Comparison of ENCODE assay signal across 10 mouse cellular contexts in genomic region chr6:52504676-52505460, GRCm38 (mm10).
DNase-seq lines count a peak whose midpoint lies in the region; ATAC-seq and TF ChIP-seq lines count a peak whose summit lies in the region.
"Had no signal": no experiment of that assay in that cellular context is flagged by ENCODE, and none has a peak within 500 bp of the region (broad histone marks: within the 10 kb centered on the region; RNA-seq: fewer than 3 reads in every experiment).

No protein-coding gene starts in this region.

- DNase-seq in kidney, postnatal 14 days = peak; percentile 45
- peak; percentile 55 for DNase-seq in adrenal gland, postnatal 14 days
- peak; percentile 70 for DNase-seq in cerebellum, adult 9-11 months
- peak; percentile 69 for DNase-seq in heart, postnatal 0 days (ENCODE audit: low spot score)
- DNase-seq in spleen, adult 12 weeks (ENCODE audit: low spot score) = no peak
- DNase-seq in stomach, postnatal 0 days (ENCODE audit: low spot score) = no peak

- no peak for ATAC-seq in kidney, embryonic 15.5 days (replicated peaks; ENCODE audit: low FRiP score)
- peak; percentile 41; the same call in 1 of the 2 replicates for ATAC-seq in heart, postnatal 0 days (ENCODE audit: insufficient read depth, low read depth)
- ATAC-seq in stomach, postnatal 0 days (ENCODE audit: low FRiP score, low TSS enrichment) = no peak
- ATAC-seq in forebrain, embryonic 15.5 days (replicated peaks) = no peak
- ATAC-seq: forebrain, embryonic 13.5 days had no signal

- 65% methylated on average over 8 of the region's 8 CpGs for WGBS in kidney, embryonic 15.5 days
- 66% methylated on average over 8 of the region's 8 CpGs for WGBS in heart, postnatal 0 days
- 66% methylated on average over 8 of the region's 8 CpGs for WGBS in stomach, postnatal 0 days
- 72% methylated on average over 8 of the region's 8 CpGs for WGBS in forebrain, embryonic 15.5 days

- no peaks in the 10 kb centered on the region for H3K27me3 ChIP-seq in kidney, embryonic 15.5 days
- no peaks in the 10 kb centered on the region for H3K27me3 ChIP-seq in heart, postnatal 0 days (ENCODE audit: control insufficient read depth, insufficient read depth, low read length)
- no peaks in the 10 kb centered on the region for H3K27me3 ChIP-seq in stomach, postnatal 0 days (ENCODE audit: control insufficient read depth, insufficient read depth, low read length)
- H3K27me3 ChIP-seq in forebrain, embryonic 15.5 days = no peaks in the 10 kb centered on the region
- H3K27me3 ChIP-seq: forebrain, embryonic 13.5 days; hindbrain, embryonic 15.5 days had no signal

- no peaks in the 10 kb centered on the region for H3K36me3 ChIP-seq in kidney, embryonic 15.5 days
- H3K36me3 ChIP-seq in heart, postnatal 0 days (replicated peaks; ENCODE audit: control insufficient read depth, insufficient read depth, low read length) = no peaks in the 10 kb centered on the region
- no peaks in the 10 kb centered on the region for H3K36me3 ChIP-seq in stomach, postnatal 0 days (ENCODE audit: control insufficient read depth, insufficient read depth, low read length)
- no peaks in the 10 kb centered on the region for H3K36me3 ChIP-seq in forebrain, embryonic 15.5 days
- H3K36me3 ChIP-seq: hindbrain, embryonic 15.5 days had no signal

- H3K27ac ChIP-seq in kidney, embryonic 15.5 days = no peak overlapping the region
- H3K27ac ChIP-seq in heart, postnatal 0 days (ENCODE audit: low read depth) = peak overlapping the region; percentile 31; the same call in 1 of the 2 replicates
- H3K27ac ChIP-seq in stomach, postnatal 0 days (replicated peaks) = no peak overlapping the region
- H3K27ac ChIP-seq in forebrain, embryonic 15.5 days (replicated peaks) = no peak overlapping the region
- H3K27ac ChIP-seq: forebrain, embryonic 13.5 days; hindbrain, embryonic 15.5 days had no signal

- no peaks in the 10 kb centered on the region for H3K4me1 ChIP-seq in kidney, embryonic 15.5 days
- H3K4me1 ChIP-seq in heart, postnatal 0 days (ENCODE audit: control insufficient read depth, insufficient read depth) = no peaks in the 10 kb centered on the region
- no peaks in the 10 kb centered on the region for H3K4me1 ChIP-seq in stomach, postnatal 0 days (replicated peaks; ENCODE audit: control insufficient read depth, insufficient read depth)
- 0 out of 2 replicates have a peak, but pooled peaks cover 6% of the 10 kb centered on the region for H3K4me1 ChIP-seq in forebrain, embryonic 15.5 days

- H3K9ac ChIP-seq in kidney, embryonic 15.5 days = no peak overlapping the region
- no peak overlapping the region for H3K9ac ChIP-seq in heart, postnatal 0 days (replicated peaks; ENCODE audit: low read depth, low read length)
- H3K9ac ChIP-seq in stomach, postnatal 0 days (ENCODE audit: low read length) = no peak overlapping the region
- no peak overlapping the region for H3K9ac ChIP-seq in forebrain, embryonic 15.5 days (replicated peaks)
- H3K9ac ChIP-seq: forebrain, embryonic 13.5 days; hindbrain, embryonic 15.5 days had no signal

- no peak overlapping the region for H3K4me3 ChIP-seq in kidney, embryonic 15.5 days (replicated peaks)
- H3K4me3 ChIP-seq in heart, postnatal 0 days (ENCODE audit: low read depth, low read length) = no peak overlapping the region
- H3K4me3 ChIP-seq in stomach, postnatal 0 days (ENCODE audit: low read depth, low read length) = no peak overlapping the region
- no peak overlapping the region for H3K4me3 ChIP-seq in forebrain, embryonic 15.5 days
- H3K4me3 ChIP-seq: forebrain, embryonic 13.5 days; hindbrain, embryonic 15.5 days had no signal

- no peak for TF ChIP-seq CTCF in heart, postnatal 0 days (IDR thresholded peaks at IDR 0.05; ENCODE audit: low read depth)
- no peak for TF ChIP-seq CTCF in stomach, postnatal 0 days (IDR thresholded peaks at IDR 0.05; ENCODE audit: low read depth)

- no peak overlapping the region for H3K4me2 ChIP-seq in kidney, embryonic 15.5 days
- H3K4me2 ChIP-seq in heart, postnatal 0 days (ENCODE audit: low read depth, low read length) = no peak overlapping the region
- no peak overlapping the region for H3K4me2 ChIP-seq in stomach, postnatal 0 days (replicated peaks; ENCODE audit: low read depth)
- H3K4me2 ChIP-seq in forebrain, embryonic 15.5 days (replicated peaks) = no peak overlapping the region
- H3K4me2 ChIP-seq: forebrain, embryonic 13.5 days; hindbrain, embryonic 15.5 days had no signal

- TF ChIP-seq EP300 in heart, postnatal 0 days (IDR thresholded peaks at IDR 0.05; ENCODE audit: low read depth) = 0 out of 2 replicates have a peak, but pooled peaks have one; percentile 22
- TF ChIP-seq EP300 in stomach, postnatal 0 days (optimal IDR thresholded peaks at IDR 0.05) = no peak

- H3K9me3 ChIP-seq in kidney, embryonic 15.5 days (replicated peaks) = no peaks in the 10 kb centered on the region
- H3K9me3 ChIP-seq in heart, postnatal 0 days (replicated peaks; ENCODE audit: control insufficient read depth, low read length) = no peaks in the 10 kb centered on the region
- no peaks in the 10 kb centered on the region for H3K9me3 ChIP-seq in stomach, postnatal 0 days (ENCODE audit: control insufficient read depth, low read length)
- H3K9me3 ChIP-seq in forebrain, embryonic 15.5 days = no peaks in the 10 kb centered on the region
- H3K9me3 ChIP-seq: forebrain, embryonic 13.5 days; hindbrain, embryonic 15.5 days had no signal

Comparison
In these comparisons a context has a peak if more than half of its experiments do, and no peak if none do; other contexts are left out.
1. DNase-seq: peak in kidney, postnatal 14 days (single experiment), adrenal gland, postnatal 14 days (single experiment), cerebellum, adult 9-11 months (single experiment) and heart, postnatal 0 days (single experiment); none in spleen, adult 12 weeks (single experiment) and stomach, postnatal 0 days (single experiment).